Mouse (Mus musculus) Patski (cell line): ENCODE data around the gene Ppy. TPM values are rescaled to one million over a fixed set of nuclear protein-coding genes. Genes with fewer than 3 reads are reported as not detected.

ENCODE experiments used
- ATAC-seq: fragments of 100-300 bp; one replicate; pipeline ENCODE4 v1.8.0; 2021
- CTCF ChIA-PET: fragments of 350-600 bp; sonication (Branson Sonifier 250); formaldehyde crosslinking; loops from one replicate; lab custom pipeline; 2022; ENCODE audit warnings: inconsistent platforms; lab: Charles Lee
- POLR2A ChIA-PET: fragments of 350-600 bp; sonication (Branson Sonifier 250); formaldehyde crosslinking; loops from one replicate; lab custom pipeline; 2022; ENCODE audit warnings: antibody characterized with exemption, inconsistent platforms; lab: Charles Lee
- DNase-seq: peaks from one replicate; pipeline ENCODE4 v3.0.0-alpha.2; 2011; ENCODE audit warnings: low read depth, low spot score
- H3K27me3 ChIP-seq: fragments of 371-371 bp; one replicate; pipeline ENCODE4 v1.5.1; 2021
- CTCF ChIP-seq: fragments of 100-300 bp; IDR thresholded peaks from one replicate; pipeline ENCODE4 v1.5.1; 2021
- in situ Hi-C: fragments of 300-500 bp; cut with MboI; formaldehyde crosslinking; loops from 3 replicates; pipeline ENCODE4 v1.11.1; 2018; ENCODE audit warnings: low pct_unique_long_range_greater_than_20kb, mixed read lengths
- polyA plus RNA-seq: library from polyadenylated mRNA; unstranded; gene quantifications from one replicate; pipeline ENCODE4 v1.2.3, GENCODE M21; 2021

Ppy gene
- polyA plus RNA-seq, 1 experiment from 2014 or later, result not detected

DNA sequence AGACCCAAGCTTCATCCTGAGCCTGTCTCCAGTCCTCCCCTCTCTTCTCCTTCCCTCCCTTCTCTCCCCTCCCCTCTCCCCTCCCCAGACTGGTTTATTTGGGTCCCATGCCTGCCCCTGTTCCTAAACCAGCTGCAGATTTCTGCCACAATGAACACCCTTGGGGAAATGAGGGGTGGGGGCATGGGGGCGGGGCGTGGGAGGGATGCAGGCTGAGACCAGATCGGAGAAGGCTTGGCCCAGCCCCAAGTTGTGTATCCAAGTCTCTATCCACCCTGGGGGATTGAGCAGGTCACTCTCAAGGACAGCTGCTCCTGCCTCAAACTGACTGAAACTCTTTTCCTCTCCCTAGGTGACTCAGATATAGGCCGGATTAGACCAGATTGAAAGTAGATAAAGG is 33.4 kb upstream of the Ppy start:
- TF ChIP-seq CTCF, result no peak
- POLR2A ChIA-PET, result interaction anchor here (0.6 kb wide), 1 partner anchor 297 kb away, joined by 4 read pairs; no protein-coding TSS in a partner anchor
- no peaks in the 10 kb centered on the region for H3K27me3 ChIP-seq
- no peak for ATAC-seq
- DNase-seq, result no peak
- in situ Hi-C loops, result no loop called here
- CTCF ChIA-PET, result interaction anchor here (1.2 to 2.1 kb wide), 3 partner anchors 32 to 44 kb away, joined by 3 to 6 read pairs (median 4); partner anchors contain the start of gene Ppy

DNA sequence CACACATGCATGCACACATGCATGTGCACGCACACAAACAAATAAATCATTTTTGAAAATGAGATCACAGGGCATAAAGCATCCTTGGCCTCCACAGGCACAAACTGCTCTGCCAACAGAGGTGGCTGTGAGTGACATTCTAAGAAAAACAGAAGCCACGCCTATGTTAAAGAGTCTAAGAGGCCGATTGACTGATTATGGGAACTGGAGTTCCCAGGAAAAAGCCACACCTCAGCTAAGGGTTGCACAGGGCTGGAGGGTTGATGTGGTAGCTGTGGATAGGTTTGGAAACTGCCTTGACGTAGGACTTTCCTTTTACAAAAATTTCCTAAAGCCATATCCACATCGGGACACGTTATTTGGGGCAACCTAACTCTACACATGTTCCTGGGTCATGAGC is 16.3 kb upstream of the Ppy start:
- TF ChIP-seq CTCF, result no peak
- DNase-seq (no peak), ATAC-seq (no peak)
- CTCF ChIA-PET, result no interaction called here
- in situ Hi-C loops, result no loop called here
- POLR2A ChIA-PET, result no interaction called here
- peaks cover 36% of the 10 kb centered on the region for H3K27me3 ChIP-seq

- ATAC-seq, result no peak
Observed at GRCm38 (mm10) chr11:102116241-102116640, 15.1 kb upstream of the Ppy start.

DNA sequence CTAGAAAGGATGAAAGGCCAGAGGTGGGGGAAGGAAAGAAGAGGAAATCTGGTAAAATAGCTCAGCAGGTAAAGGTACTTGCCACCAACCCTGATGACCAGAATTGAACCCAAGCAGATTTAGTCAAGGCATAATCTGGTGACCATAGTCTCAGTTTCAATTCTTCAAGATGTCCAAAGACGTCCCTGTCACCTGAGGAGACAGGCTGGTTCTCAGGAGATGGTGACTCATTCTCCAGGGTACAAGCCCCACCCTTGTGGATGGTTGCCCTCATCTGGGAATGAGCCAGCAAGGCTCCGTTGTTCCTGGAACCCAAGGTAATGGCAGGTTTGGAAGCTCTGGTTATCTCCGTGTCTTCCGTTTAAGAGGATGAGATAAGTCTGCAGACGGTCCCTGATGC is 10.5 kb upstream of the Ppy start:
- POLR2A ChIA-PET, result no interaction called here
- ATAC-seq (no peak), DNase-seq (no peak)
- H3K27me3 ChIP-seq, result peaks cover 50% of the 10 kb centered on the region
- CTCF ChIA-PET, result interaction anchor here (1.3 to 1.5 kb wide), 2 partner anchors 9 to 79 kb away, joined by 3 to 5 read pairs; no protein-coding TSS in a partner anchor
- in situ Hi-C loops, result no loop called here
- no peak for TF ChIP-seq CTCF

More at GRCm38 (mm10) chr11:102116241-102116640, 15.1 kb upstream of the Ppy start:
- ChIA-PET CTCF (no interaction called here), POLR2A (no interaction called here)
- DNase-seq, result no peak
- in situ Hi-C loops, result no loop called here
- TF ChIP-seq CTCF, result no peak
- peaks cover 37% of the 10 kb centered on the region for H3K27me3 ChIP-seq

DNA sequence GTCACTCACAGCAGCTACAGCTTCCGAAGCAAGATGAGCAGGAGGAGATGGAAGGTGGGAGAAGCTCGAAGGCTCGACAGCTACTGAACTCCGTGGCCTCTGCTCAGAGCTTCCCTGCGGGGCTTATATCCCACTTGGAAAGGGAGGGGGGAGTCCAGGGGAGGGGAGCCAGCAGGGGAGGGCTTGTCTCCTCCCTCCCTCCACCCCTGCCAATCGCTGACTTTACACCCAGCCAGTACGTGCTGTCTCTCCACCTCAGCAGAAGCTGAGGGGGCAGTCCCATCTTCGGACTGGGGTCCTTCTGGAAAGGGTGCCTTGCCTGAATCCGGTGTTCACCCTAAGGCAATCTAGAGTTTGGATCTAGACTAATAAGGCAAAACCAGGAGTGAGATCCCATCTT is 6.6 kb upstream of the Ppy start, which contains the start of gene Pyy:
Gene Pyy, minus strand, starts transcription at position 101 of the 400 bp plus-strand sequence.
- no peak for ATAC-seq
- in situ Hi-C loops, result no loop called here
- peaks cover 57% of the 10 kb centered on the region for H3K27me3 ChIP-seq
- no peak for DNase-seq
- ChIA-PET POLR2A (interaction anchor here (0.8 kb wide), 1 partner anchor 29 kb away, joined by 3 read pairs; no protein-coding TSS in a partner anchor), CTCF (interaction anchor here (1.6 kb wide), 1 partner anchor 30 kb away, joined by 4 read pairs; no protein-coding TSS in a partner anchor)
- TF ChIP-seq CTCF, result no peak

- ATAC-seq (no peak), DNase-seq (no peak)
- ChIA-PET POLR2A (interaction anchor here (0.8 kb wide), 1 partner anchor 30 kb away, joined by 3 read pairs; no protein-coding TSS in a partner anchor), CTCF (interaction anchor here (1.6 kb wide), 1 partner anchor 31 kb away, joined by 4 read pairs; no protein-coding TSS in a partner anchor)
- in situ Hi-C loops, result no loop called here
- H3K27me3 ChIP-seq, result peaks cover 56% of the 10 kb centered on the region
- no peak for TF ChIP-seq CTCF
Observed at GRCm38 (mm10) chr11:102106911-102107310, 5.8 kb upstream of the Ppy start.

GRCm38 (mm10) chr11:102102485-102103258 is 1.6 kb upstream of the Ppy start:
- POLR2A ChIA-PET, result interaction anchor here (0.6 kb wide), 1 partner anchor 341 kb away, joined by 3 read pairs; no protein-coding TSS in a partner anchor
- DNase-seq (no peak), ATAC-seq (no peak)
- peak; percentile 97 for TF ChIP-seq CTCF
- peaks cover 65% of the 10 kb centered on the region for H3K27me3 ChIP-seq
- in situ Hi-C loops, result loop anchor here (5.0 kb wide), 1 partner anchor 35 kb away; no protein-coding TSS in a partner anchor
- CTCF ChIA-PET, result interaction anchor here (0.9 to 4.7 kb wide), 9 partner anchors 9 to 62 kb away, joined by 3 to 43 read pairs (median 4); no protein-coding TSS in a partner anchor

- DNase-seq (no peak), ATAC-seq (no peak)
- H3K27me3 ChIP-seq, result peaks cover 45% of the 10 kb centered on the region
- in situ Hi-C loops, result no loop called here
- POLR2A ChIA-PET, result interaction anchor here (1.0 kb wide), 1 partner anchor 10 kb away, joined by 4 read pairs; no protein-coding TSS in a partner anchor
- peak; percentile 86 for TF ChIP-seq CTCF
- CTCF ChIA-PET, result interaction anchor here (2.1 kb wide), 1 partner anchor 35 kb away, joined by 6 read pairs; no protein-coding TSS in a partner anchor
Observed at GRCm38 (mm10) chr11:102096887-102097391, 4.2 kb downstream of the Ppy start.

DNA sequence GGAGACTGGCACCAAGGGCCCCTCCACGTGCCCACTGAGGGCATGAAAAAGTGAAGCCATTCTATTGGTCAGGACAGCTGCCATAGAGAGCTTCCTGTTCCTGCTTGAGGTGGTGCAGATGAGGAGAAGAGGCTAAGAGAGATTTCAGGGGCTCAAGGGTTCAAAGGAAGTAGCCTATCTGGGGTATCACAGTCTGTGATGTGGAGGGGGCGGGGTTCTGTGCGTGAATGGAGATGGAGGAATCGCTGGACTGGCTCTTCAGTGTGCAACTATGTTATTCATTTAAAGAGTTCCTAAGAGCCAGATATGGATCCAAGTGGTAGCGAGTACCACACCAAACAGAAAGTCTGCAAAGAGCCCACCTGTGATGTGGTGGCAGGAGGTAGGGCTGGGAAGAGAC is 4.7 kb downstream of the Ppy start:
- CTCF ChIA-PET, result interaction anchor here (2.1 kb wide), 1 partner anchor 34 kb away, joined by 6 read pairs; no protein-coding TSS in a partner anchor
- peaks cover 45% of the 10 kb centered on the region for H3K27me3 ChIP-seq
- ATAC-seq (no peak), DNase-seq (no peak)
- in situ Hi-C loops, result no loop called here
- no peak for TF ChIP-seq CTCF
- POLR2A ChIA-PET, result interaction anchor here (0.6 kb wide), 1 partner anchor 65 kb away, joined by 6 read pairs; no protein-coding TSS in a partner anchor

DNA sequence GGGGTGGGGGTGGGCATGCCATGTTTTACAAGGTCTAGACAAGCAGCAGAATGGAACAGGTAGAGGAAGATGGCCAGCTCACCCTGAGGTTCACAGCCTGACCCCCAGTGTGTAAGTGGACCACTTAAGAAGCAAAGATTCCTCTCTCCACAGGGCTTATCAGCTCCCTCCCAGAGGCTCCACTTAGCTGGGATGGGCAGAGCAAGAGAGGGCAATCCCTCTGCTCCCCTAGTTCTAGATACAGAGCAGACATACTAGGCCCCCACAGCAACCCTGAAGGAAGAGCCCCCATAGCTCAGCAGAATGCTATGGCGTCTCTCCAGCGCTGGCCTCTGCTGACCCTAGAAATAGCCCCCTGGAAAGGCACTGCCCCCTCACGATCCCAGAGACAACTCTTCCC is 5.4 kb downstream of the Ppy start:
- no peak for DNase-seq
- H3K27me3 ChIP-seq, result peaks cover 42% of the 10 kb centered on the region
- no peak for TF ChIP-seq CTCF
- in situ Hi-C loops, result no loop called here
- no peak for ATAC-seq
- ChIA-PET CTCF (interaction anchor here (0.7 to 2.1 kb wide), 2 partner anchors 34 to 44 kb away, joined by 3 to 6 read pairs; no protein-coding TSS in a partner anchor), POLR2A (interaction anchor here (0.6 kb wide), 1 partner anchor 64 kb away, joined by 6 read pairs; no protein-coding TSS in a partner anchor)
